Mouse (Mus musculus): ENCODE results near the gene Cep112.

Gene Cep112

DNA sequence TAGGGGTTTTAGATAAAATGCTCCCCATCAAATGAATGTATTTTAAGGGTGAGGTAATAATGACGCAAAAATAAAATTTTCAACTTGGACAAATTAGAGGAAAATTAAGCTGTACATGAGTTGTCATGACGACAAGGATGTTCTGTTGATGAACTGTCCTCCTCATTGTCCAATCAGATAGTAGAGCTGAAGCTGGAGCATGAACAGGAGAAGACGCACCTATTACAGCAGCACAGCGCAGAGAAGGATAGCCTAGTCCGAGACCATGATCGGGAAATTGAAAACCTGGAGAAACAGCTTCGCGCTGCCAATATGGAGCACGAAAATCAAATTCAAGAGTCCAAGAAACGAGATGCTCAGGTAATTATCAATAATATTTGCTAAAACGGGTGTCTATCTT lies 181.0 kb downstream of the Cep112 start:
- no peak for DNase-seq (ENCODE audit: low spot score)

DNA sequence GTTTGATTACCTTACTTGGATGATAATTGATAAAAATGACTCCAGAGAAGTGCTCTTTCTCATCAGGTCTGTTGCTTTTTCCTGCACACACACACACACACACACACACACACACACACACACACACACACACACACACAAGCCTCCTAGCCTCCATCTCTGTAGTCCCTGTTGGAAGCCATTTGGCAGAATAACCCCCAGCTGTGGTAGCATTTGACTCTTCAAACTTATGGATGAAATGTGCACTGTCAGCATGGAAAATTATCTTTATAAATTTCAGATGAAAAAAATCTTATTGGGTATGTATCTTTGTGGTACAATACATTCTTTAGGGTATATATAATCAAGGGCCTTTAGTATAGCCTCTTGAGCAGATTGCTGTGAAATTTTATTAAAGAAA lies 181.8 kb downstream of the Cep112 start:
- DNase-seq (ENCODE audit: low spot score), result no peak

DNA sequence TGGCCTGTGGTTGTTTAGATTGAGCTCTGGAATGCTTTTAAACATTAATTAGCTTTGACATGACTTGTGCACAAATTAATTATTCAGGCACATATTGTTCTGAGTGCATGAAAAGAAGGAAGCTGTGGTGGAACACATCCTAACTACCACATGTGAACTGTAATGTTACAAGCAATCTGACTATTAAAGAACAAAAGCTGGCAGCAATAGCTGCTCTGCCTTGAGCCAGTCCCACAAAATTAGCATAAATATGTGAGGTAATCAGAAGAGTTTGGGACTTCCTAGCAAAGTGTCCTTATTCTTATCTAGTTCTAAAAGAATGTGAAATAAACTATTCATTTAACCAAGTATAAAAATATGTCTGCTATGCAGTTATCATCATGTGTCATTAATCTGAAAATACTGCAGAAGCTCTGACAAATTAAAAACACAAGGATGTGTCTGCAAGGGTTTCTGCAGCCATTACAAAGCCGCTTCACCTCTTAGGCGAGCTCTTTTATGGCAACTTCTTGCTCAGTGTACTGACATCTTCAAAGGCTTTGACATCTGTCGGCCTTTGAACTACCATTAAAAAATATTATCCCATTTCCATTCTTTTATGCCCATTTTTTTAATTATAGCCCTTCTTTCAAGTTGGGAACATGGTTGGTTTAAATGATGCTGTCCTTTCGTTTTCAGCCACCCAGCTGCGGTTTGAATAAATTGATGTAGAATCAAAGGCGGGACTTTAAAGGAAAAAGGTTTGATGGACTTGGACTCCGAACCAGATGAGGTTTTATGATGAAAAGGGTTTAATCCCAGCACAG lies 195.8 kb downstream of the Cep112 start:
- no peak for DNase-seq (ENCODE audit: low spot score)

DNA sequence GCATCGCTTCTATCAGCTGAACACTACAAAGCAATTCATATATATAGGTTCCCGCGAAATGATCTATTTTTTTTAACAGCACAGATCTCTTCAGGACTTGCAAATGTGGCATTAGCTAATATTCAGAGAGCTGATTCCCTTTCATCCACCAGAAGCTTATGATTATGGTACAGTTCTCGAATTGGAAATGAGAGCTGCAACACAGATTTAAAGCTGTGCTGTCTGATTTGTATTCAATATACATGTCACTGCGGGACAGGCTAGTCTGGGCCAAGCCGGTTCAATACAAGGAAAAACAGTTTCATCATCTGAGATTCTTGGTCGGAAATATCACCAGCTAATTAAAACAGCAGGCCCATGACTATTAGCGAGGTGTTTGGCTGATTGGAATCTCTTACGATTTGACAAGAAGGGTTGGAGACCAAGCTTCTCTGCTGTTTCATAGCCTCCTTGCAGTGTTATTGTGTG lies 196.5 kb downstream of the Cep112 start:
- DNase-seq (ENCODE audit: low spot score), result no peak

DNA sequence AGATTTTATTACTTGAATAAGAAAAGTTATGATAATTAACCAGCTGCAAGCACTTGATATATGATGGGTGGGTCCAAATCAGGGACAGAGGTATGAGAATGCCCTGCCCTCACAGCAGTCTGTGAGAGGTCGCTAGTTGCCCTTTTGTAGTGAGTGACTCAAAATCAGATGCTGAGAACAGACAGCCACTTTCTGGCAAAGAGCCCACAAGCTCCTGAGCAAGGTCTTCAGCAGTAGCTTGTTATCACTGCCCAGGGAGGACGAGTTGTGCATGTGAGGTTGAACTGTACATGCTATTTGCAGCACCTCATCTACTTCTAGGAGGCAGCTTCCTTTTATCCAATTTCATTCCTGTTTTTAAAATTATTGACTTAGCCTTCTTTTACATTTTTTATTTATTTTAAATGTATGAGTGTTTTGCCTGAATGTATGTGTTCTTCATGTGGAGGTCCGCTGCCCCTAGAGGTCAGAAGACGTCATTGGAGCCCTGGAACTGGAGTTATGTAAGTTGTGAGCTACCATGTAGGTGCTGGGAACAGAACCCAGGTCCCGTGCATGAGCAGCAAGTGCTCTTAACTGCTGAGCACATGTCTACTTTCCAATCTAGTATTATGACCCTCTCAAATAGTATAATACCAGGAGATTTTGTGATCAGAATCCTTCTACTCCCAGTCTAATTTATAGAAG lies 200.7 kb downstream of the Cep112 start:
- DNase-seq (ENCODE audit: low spot score), result no peak

DNA sequence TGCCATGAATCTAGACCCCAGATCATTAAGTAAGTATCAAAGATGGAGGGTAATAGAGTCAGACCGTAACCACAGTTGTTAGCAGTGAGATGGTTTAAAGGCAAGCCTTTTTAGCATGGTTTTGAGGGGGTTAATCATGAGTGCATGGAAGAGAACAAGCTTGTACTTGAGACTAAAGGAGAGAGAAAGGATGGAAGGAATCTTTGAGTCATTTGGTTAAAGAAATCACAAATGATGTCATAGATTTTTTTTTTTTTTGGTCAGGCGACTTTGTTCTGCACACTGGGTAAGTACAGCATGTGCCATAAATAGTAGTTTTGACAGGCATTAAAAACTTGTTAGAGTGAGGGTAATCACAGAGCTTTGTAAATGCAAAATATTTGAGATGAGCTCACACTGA lies 212.8 kb downstream of the Cep112 start:
- no peak for DNase-seq (ENCODE audit: low spot score)

DNA sequence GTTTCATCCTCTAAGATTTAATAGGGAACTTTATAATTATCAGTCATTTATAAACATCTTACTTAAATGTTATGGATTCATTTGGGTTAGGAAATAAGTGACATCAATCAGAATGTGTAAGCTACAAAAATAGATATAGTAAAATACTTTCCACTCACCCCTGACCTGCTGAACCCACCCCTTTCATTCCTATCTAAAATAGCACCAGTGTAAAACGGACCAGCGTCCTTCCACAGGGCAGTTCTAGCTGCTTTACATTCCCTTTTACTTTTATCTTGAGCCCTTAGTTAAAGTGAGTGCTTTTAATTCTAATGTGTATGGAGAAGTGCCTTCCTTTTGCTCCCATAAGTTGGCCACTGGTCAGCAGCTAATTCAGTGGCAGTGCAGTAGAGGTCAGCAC lies 230.6 kb downstream of the Cep112 start:
- DNase-seq (ENCODE audit: low spot score), result no peak

DNA sequence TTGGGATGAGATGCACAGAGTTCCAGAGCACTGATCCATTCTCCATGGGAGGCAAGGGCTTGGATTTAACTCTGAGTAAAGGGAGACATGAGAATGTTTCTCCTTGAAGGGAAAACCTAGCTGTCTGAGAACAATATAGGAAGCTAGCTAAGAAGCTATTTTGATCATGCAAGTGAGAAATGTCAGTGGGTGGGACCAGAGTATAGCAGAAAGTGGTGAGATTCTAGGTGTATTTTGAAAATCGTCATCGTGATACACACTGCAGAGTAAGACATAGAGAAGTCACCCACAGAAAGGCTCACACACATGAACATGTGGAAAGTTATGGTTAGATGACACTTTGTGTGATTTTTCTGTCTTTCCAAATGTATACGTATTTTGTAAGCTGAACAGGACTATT lies 257.0 kb downstream of the Cep112 start:
- DNase-seq (ENCODE audit: low spot score), result no peak

DNA sequence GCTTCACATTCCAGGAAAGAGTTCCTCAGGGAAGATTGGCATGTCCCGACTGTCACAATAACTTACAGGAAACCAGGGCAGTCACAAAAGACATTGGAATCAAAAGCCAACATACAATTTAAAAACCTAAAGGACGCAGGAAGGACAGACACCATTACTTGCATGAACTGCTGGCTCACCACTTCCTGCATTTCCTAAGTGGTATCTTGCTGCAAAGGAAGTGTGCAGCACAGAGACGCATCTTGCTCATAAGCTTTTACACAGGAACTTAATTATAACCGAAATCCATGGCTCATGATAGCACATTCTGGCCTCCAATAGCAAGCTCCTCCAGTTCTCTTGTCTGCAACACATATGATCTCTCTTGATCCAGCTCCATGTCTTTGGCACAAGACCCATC lies 271.6 kb downstream of the Cep112 start:
- DNase-seq (ENCODE audit: low spot score), result no peak

DNA sequence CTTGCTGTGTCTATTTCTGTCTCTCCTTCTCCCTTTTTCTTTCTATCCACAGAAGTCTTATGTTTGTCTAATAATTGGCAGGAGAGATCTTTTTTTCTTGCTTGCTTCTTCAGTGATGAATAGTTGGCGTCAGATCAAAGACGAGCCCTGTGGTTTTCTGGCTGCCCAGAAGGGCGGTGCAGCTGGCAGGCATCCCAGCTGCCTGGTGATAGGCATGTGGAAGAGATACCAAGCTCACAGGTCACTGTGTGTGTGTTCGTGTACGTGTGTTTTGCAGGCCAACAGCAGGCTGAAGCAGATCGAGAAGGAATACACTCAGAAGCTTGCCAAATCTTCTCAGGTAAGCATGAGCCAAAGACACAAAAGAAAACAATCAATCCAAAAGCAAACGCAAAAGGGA lies 327.3 kb downstream of the Cep112 start:
- DNase-seq (ENCODE audit: low spot score), result peak; percentile 39

DNA sequence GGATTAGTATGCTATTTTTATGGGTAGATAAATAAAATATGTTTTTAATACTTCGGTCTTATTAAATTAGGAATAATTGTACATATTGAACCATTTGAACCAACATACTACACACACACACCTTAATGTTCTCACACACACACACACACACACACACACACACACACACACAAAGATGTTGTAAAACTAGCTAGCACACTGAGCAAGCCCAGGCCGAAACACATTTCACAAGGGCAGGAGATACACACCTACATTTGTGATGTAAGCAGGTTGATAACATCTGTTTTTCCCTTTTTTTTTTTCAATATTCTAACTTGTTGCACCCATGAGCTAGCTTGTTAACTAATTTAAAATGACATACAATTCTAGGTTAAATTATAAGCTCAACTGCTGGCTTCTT lies 327.8 kb downstream of the Cep112 start:
- DNase-seq (ENCODE audit: low spot score), result no peak

DNA sequence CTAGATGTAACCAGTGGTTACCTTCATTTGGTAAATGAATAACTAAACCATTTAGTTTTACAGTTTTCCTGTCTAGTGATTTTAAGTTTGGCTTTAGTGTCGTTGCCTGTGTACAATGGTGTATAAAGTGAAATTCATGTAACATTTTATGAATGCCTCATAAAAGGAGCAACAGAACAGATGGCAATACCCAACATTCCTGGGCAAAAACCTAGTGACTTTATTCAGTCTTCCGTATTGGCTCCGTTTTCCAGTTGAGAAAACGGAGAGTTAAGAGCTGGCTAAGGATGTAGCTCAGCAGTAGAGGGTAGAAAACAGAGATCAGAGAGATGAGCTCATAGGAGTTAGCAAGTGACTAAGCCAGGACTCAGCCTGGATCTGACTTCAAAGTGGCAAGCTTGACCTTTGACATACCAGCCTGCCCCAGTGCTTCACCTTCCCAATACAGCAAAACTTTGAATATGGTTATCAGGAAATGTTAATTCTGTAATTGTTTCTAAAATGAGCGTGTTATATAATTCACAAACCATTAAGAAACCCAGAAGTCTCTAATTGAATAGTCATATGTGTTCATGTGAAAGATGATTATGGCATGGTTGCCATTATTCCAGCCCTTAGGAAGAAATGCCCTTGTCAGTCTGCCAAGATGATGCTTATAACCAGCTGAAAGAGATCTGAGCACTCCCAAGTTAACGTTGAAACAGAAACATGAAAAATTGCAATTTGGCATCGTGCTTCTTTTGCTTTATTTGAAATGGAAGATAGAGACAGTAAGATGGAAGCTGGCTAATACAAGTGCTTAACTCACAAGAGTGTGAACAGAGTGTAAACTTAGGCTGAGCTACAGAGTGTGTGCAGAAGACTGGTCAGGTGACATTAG lies 328.6 kb downstream of the Cep112 start:
- no peak for DNase-seq (ENCODE audit: low spot score)

DNA sequence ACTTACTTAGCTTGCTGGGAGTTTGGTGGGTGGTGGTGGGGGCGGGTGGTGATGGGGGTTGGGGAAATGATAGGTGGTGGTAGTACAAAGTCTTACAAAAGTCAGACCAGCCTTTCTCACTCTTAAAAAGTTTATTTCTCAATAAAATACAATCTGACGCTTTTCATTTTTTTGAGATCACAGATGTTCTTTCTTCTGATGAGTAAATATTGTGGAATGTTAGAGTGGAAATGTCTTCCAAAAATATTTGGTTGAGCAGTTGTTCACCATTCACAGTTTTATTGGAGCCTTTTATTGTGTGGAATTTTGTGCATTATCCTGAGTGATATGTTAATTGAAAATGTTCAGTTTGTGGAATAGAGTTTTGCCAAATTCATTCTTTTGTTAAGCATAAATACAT lies 332.2 kb downstream of the Cep112 start:
- DNase-seq (ENCODE audit: low spot score), result no peak

DNA sequence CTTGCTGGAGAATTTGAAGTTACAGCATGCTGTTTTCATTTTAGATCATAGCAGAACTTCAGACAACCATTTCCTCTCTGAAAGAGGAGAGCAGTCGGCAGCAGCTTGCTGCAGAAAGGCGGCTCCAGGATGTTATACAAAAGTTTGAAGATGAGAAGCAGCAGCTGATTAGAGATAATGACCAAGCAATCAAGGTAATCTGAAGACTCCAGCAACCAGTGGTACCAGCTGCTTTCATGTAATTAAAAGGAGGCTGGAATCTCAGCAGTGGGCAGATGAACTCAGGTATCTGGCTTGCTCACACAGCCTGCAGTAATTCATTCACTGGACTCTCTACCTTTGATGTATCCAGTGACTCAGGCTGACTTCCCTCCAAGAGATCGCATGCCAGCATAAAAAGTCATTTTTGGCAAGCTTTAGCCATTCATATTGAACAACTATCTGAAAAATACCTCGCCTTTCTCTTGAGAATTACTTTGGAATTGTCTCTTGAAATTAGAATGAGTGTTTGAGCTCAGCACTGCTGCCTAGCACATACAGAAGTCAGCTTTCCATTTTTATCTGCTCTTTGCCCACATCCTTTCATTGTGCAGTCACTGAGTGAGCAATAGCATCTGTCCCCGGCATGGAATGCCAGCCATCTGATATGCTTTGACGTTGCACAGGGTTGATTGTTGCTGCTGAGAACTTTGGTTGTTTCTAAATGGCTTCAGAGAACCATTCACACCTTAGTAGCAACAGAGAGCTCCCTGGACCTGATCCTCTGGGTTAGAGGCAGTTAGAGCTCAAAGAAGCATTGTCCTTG lies 332.8 kb downstream of the Cep112 start:
- no peak for DNase-seq (ENCODE audit: low spot score)

DNA sequence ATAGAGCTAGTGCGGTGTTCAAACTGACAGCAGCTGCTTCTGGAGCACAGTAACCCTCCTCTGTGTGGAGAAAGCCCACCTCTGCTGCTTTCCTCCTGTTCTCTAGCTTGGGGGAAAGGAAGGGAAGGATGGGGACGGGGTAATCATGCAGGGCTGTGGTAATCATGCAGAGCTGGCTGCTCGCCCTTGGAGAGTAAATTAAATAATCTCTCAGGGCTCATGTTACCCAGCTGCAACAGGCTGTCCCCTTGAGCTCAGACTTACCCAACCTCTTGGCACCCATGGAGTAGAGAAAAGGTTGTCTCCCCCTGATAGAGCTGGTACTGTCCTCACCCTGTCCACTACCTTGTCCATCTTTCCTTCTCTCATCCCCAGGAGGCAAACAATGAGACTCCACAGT lies 345.1 kb downstream of the Cep112 start:
- DNase-seq (ENCODE audit: low spot score), result peak; percentile 24

DNA sequence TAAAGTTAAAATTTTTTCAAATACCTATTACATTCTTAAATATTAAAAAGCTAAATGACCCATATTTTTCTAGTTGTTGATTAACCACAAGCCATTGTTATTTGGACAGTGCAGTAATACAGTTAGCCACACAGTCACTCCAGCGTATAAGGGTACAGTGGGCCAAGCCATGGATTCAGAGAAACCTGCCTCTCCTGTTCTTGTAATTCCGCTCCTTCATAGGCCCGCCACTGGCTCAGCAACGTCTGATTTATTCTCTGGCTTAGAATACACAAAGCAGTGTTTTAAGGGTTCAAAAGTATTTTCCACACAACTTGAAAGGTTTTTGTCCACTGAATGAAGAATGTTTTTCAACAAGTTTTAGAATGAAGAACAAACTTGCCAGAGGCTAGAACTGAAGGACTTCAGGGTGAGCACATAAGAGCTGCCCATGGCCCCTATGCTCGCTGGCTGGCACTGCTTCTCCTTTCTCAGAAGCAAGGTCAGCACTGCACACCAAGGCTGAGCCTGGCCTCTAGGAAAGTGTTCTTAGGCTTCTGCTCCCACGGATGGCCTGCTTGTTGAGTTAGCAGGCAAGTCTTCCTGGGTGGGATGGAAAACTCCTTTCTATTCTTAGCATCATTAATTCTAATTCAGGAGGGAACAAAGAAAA lies 349.2 kb downstream of the Cep112 start:
- DNase-seq (ENCODE audit: low spot score), result no peak

DNA sequence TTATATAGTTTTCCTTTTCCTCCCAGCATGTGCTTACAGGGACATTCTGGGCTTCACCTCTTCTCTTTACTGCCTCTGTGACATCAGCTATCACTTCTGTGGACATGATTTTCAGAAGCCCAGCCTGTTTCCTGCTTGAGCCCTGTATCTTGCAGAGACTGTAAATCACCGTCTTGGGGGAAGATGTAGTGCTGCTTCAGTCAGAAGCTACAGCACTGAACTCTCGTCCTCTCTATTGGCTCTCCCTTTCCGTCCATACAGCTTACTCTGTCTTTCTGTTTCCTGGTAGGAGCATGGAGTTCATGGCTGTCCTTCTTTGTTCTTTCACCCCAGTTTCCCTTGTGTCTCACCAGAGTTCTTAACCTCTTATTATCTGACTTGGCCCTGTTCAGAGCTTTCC lies 352.2 kb downstream of the Cep112 start:
- no peak for DNase-seq (ENCODE audit: low spot score)

DNA sequence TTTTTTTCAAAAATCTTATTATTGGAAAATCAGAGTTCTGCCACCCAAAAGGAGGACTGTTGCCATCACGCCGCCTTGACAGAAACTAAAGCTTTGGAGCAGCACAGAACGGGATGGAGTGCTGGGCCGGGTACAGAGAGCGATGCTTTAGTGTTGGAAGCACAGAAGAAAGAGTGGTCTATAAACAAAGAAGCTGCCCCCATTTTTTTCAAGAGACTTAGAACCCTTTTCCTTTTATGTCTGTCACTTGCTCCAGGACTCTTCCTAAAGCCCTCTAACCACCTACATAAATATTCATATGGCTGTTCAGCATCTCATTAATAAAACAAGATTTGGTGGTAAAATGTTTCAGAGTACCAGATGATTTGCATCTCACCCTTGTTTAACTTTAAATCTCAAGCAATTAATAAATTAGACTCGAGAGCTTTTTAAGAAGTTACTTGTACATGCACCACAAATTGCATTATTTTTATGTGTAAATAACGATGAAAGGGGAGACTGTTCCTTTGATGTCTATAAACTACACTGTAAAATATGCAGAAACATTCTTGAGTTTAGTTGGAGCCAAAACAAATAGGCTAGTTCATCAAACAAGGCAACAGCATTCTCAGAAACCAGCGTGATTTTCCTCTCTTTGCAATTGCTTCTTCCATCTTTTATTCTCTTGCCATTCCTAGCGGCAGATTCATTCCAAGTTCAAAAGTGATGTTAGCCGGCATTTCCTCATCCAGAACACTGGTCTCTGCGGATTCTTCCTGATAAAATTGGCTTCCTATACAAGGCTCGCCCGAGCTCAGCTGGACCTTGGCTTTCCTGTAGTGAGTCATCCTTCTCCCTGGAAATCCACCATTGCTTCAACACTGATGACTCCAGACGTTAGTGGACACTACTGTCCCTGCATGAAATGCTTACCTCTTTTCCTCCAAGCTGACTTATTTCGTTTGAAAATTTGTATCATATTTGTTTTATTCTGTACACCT lies 355.6 kb downstream of the Cep112 start:
- no peak for DNase-seq (ENCODE audit: low spot score)

DNA sequence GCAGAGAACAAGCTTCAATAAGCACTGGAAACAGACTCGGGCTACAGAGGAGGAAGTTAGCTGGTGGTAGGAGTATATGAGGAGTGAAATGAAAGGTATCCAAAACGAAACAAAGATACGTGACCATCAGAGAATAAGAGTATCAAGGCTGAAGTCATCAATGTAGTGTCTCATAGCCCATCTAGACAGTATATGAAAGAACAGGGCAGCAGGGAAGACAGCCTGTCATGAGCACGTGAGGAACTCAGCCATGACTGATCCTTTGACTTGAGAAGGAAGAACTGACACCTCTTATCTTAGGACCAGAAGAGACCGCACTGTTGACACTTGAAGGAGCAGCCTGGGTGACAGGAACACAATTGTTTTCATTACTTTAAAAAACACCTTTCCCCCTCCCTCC lies 373.4 kb downstream of the Cep112 start:
- DNase-seq (ENCODE audit: low spot score), result no peak

DNA sequence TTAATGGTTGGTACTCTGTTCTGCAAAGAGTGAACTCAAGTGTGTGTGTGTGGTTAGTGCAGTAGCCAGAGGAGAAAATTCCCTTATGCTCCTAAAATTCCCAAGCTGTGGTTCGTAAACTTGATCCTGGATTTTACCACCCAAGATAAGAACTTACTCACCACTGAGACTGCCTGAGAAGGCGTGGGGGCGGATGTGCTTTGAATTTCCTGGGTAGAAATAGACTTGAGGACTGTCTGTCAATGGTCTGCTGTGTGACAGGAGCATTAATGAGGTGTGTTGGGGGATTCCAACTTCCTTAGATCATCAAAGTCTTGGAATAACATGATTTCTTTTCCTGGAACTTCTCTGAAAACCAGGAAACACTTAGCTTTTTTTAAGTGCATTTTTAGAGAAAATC lies 374.7 kb downstream of the Cep112 start:
- no peak for DNase-seq (ENCODE audit: low spot score)

Data from adipocyte (in vitro differentiated cells).